Mouse (Mus musculus) c-Kit-negative CD71-positive TER-119-positive erythroid progenitor cells, embryonic 14.5 days (primary cell): ENCODE measurements around the gene Hs2st1.
A peak's percentile ranks its signal among the peaks of the same experiment; 100 is the strongest.

Experiments
- DNase-seq: peaks from one replicate; pipeline ENCODE4 v3.0.0-alpha.2; 2013; ENCODE audit warnings: low read depth, low spot score

Gene Hs2st1

GRCm38 (mm10) chr3:144446081-144446634, 123.8 kb downstream of the Hs2st1 start:
- no peak for DNase-seq

- no peak for DNase-seq
These were observed 132.0 kb downstream of the Hs2st1 start for GRCm38 (mm10) chr3:144437871-144438398.

- DNase-seq: no peak
These were observed 133.9 kb downstream of the Hs2st1 start for GRCm38 (mm10) chr3:144436076-144436475.

- no peak for DNase-seq
These were observed 134.7 kb downstream of the Hs2st1 start for GRCm38 (mm10) chr3:144435281-144435680.

GRCm38 (mm10) chr3:144434276-144434675, 135.7 kb downstream of the Hs2st1 start:
- DNase-seq: no peak

- DNase-seq: no peak
These were observed 136.9 kb downstream of the Hs2st1 start for GRCm38 (mm10) chr3:144433039-144433438.

GRCm38 (mm10) chr3:144432143-144432577, 137.8 kb downstream of the Hs2st1 start:
- no peak for DNase-seq

GRCm38 (mm10) chr3:144428514-144429431, 141.2 kb downstream of the Hs2st1 start:
- DNase-seq: no peak

- no peak for DNase-seq
These were observed 144.9 kb downstream of the Hs2st1 start for GRCm38 (mm10) chr3:144425041-144425448.

- DNase-seq: no peak
These were observed 148.4 kb downstream of the Hs2st1 start for GRCm38 (mm10) chr3:144421404-144422180.

GRCm38 (mm10) chr3:144413821-144414220, 156.2 kb downstream of the Hs2st1 start:
- no peak for DNase-seq

GRCm38 (mm10) chr3:144412538-144413272, 157.3 kb downstream of the Hs2st1 start:
- no peak for DNase-seq

- DNase-seq: no peak
These were observed 158.2 kb downstream of the Hs2st1 start for GRCm38 (mm10) chr3:144411650-144412278.

- DNase-seq: no peak
These were observed 158.9 kb downstream of the Hs2st1 start for GRCm38 (mm10) chr3:144411051-144411542.

GRCm38 (mm10) chr3:144408953-144409352, 161.0 kb downstream of the Hs2st1 start:
- no peak for DNase-seq

GRCm38 (mm10) chr3:144405331-144405730, 164.7 kb downstream of the Hs2st1 start:
- DNase-seq: no peak

GRCm38 (mm10) chr3:144401292-144401691, 168.7 kb downstream of the Hs2st1 start:
- DNase-seq: no peak

GRCm38 (mm10) chr3:144400870-144401269, 169.1 kb downstream of the Hs2st1 start:
- no peak for DNase-seq

GRCm38 (mm10) chr3:144400374-144400773, 169.6 kb downstream of the Hs2st1 start:
- DNase-seq: no peak

- peak; percentile 38 for DNase-seq
These were observed 170.5 kb downstream of the Hs2st1 start for GRCm38 (mm10) chr3:144399358-144400096.
